Mouse (Mus musculus) embryonic facial prominence, embryonic 11.5 days (tissue): ENCODE measurements around the gene Fxr1. TPM values are rescaled to one million over a fixed set of nuclear protein-coding genes. Genes with fewer than 3 reads are reported as not detected.

Experiments
- ATAC-seq: fragments of 200-750 bp; cut with Nextera tagmentation; replicated peaks from 2 replicates; pipeline ENCODE4 v1.8.0; 2017; ENCODE audit warnings: low read depth; ENCODE audit not compliant: insufficient number of reproducible peaks, low FRiP score, low TSS enrichment
- DNase-seq: peaks from one replicate; pipeline ENCODE4 v3.0.0-alpha.2; 2015; ENCODE audit warnings: low spot score
- H3K27ac ChIP-seq: fragments of 300-500 bp; sonication (generic); replicated peaks from 2 replicates; pipeline ENCODE4 v1.5.1; 2014; ENCODE audit warnings: mild to moderate bottlenecking, low read depth, low read length, control low read depth
- H3K27me3 ChIP-seq: fragments of 300-500 bp; sonication (generic); 2 replicates; pipeline ENCODE4 v1.6.1; 2014; ENCODE audit warnings: mild to moderate bottlenecking, low read length, moderate library complexity, mixed read lengths; ENCODE audit not compliant: control insufficient read depth, insufficient read depth
- H3K36me3 ChIP-seq: fragments of 300-500 bp; sonication (generic); replicated peaks from 2 replicates; pipeline ENCODE4 v1.6.1; 2014; ENCODE audit warnings: low read depth, mild to moderate bottlenecking, low read length, moderate library complexity, mixed read lengths; ENCODE audit not compliant: control insufficient read depth, insufficient read depth
- H3K4me1 ChIP-seq: fragments of 300-500 bp; sonication (generic); 2 replicates; pipeline ENCODE4 v1.6.1; 2014; ENCODE audit warnings: low read length, mixed read lengths; ENCODE audit not compliant: control insufficient read depth, insufficient read depth
- H3K4me2 ChIP-seq: fragments of 300-500 bp; sonication (generic); 2 replicates; pipeline ENCODE4 v1.6.1; 2014; ENCODE audit warnings: low read depth, mild to moderate bottlenecking, control low read depth, low read length, moderate library complexity
- H3K4me3 ChIP-seq: fragments of 300-500 bp; sonication (generic); 2 replicates; pipeline ENCODE4 v1.5.1; 2014; ENCODE audit warnings: low read depth, low read length, control low read depth
- H3K9ac ChIP-seq: fragments of 300-500 bp; sonication (generic); replicated peaks from 2 replicates; pipeline ENCODE4 v1.6.1; 2014; ENCODE audit warnings: mild to moderate bottlenecking, control low read depth, low read length
- H3K9me3 ChIP-seq: fragments of 300-500 bp; sonication (generic); replicated peaks from 2 replicates; pipeline ENCODE4 v1.6.1; 2016; ENCODE audit warnings: mild to moderate bottlenecking, low read length, inconsistent platforms, mixed read lengths; ENCODE audit not compliant: control insufficient read depth
- WGBS: fragments of 180-500 bp; shearing (Covaris S2); extraction: QIAGEN DNeasy Blood & Tissue Kit; methylation state at CpG from one replicate; pipeline ENCODE4 v1.1.7; 2014; 5-methylcytosine and 5-hydroxymethylcytosine counted together
- polyA plus RNA-seq: library from polyadenylated mRNA; unstranded; fragments of >200 nt; fragmentation: Nextera tagmentation; extraction: Ambion mirVana; gene quantifications from 2 replicates; pipeline ENCODE4 v1.2.1, GENCODE M21; 2014

Gene Fxr1
- polyA plus RNA-seq, 1 experiment from 2014 or later, result 98.9 TPM

DNA sequence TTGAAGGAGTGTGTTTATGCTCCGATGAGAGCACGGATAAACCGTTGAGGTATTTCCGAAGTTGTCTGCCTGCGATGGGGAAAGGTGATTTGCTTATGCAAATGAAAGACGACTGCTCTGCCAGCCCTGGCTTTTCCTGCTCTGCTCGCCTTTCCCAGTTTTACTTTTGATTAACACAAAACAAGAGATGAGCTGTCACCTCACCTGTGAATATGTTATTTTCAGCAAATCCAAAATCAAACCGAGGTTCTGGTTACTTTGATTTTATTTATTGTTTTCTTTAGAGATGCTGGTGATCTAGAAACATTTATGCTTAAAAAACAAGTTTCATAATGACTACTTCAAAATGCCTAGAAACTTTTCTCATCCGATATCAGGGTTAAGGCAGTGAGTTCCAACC, 86.7 kb downstream of the Fxr1 start:
- Histone ChIP-seq H3K4me1 (no peaks in the 10 kb centered on the region), H3K27ac (no peak overlapping the region), H3K36me3 (no peaks in the 10 kb centered on the region), H3K27me3 (no peaks in the 10 kb centered on the region), H3K9me3 (no peaks in the 10 kb centered on the region), H3K4me3 (no peak overlapping the region), H3K4me2 (no peak overlapping the region), H3K9ac (no peak overlapping the region)
- no peak for DNase-seq
- 17% methylated on average over 9 of the region's 9 CpGs for WGBS
- ATAC-seq, result no peak

GRCm38 (mm10) chr3:34107631-34108030, 87.9 kb downstream of the Fxr1 start:
- Histone ChIP-seq H3K4me1 (no peaks in the 10 kb centered on the region), H3K36me3 (no peaks in the 10 kb centered on the region), H3K27ac (no peak overlapping the region), H3K9ac (no peak overlapping the region), H3K27me3 (no peaks in the 10 kb centered on the region), H3K4me3 (no peak overlapping the region), H3K4me2 (no peak overlapping the region), H3K9me3 (no peaks in the 10 kb centered on the region)
- ATAC-seq, result no peak
- 76% methylated on average over 3 of the region's 3 CpGs for WGBS
- DNase-seq, result no peak

DNA sequence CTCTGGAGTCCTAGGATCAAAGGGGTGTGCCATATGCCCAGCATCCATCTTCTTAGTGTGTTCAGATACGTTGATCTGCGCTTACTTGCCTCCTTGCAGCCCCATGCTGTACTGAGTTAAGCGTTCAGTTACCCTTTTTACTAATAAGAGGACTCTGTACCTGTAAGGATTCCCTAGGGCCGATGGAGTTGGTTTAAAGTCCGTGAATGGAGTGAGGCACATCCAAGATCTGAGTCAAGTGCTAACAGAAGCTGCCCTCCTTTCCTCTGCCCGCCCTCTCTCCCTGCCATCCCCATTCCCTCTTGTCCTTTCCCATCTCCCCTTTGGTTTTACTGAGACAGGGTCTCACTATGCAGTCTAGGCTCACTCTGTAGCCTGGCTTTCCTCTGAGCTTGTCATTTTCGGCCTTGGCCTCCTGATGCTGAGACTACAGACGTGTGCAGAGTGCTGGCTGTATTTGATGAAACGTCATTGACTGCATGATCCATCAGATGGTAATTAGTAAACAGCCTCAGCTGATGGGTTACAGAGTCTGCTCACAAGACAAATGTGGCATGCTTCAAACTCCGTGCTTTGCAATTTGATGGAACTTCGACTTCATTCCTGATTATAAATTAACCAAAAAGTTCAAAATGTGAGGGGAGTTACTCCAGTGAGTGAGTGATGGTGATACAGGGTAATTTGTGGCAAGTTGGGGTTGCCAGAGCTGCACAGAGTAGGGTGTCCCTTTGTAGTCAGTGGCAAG, 92.4 kb downstream of the Fxr1 start:
- ATAC-seq, result no peak
- no peak overlapping the region for H3K4me3 ChIP-seq
- H3K27ac ChIP-seq, result no peak overlapping the region
- H3K9me3 ChIP-seq, result no peaks in the 10 kb centered on the region
- H3K27me3 ChIP-seq, result no peaks in the 10 kb centered on the region
- no peak overlapping the region for H3K9ac ChIP-seq
- DNase-seq, result no peak
- H3K4me2 ChIP-seq, result no peak overlapping the region; the same call in 1 of the 2 replicates
- 73% methylated on average over 11 of the region's 11 CpGs for WGBS
- no peaks in the 10 kb centered on the region for H3K4me1 ChIP-seq
- no peaks in the 10 kb centered on the region for H3K36me3 ChIP-seq

DNA sequence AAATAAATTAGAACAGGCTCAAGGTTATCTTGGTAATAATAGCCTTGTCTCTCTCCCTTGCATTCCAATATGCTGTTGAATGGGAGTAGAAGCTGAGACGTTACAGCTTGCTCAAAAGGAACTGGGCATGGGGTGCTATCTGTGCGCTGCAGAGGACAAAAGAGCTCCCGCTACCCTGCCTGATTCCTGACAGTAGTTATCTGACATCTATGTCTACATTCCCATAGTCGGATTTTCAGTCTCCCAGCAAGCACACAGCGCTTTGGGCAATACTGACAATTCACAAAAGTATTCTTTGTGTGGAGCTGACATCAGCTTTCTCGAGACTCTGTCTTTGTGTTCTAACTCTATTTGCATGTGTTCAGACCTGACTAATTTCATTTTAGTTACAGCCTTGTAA, 96.1 kb downstream of the Fxr1 start:
- Histone ChIP-seq H3K36me3 (no peaks in the 10 kb centered on the region), H3K4me1 (no peaks in the 10 kb centered on the region), H3K9me3 (no peaks in the 10 kb centered on the region), H3K27me3 (no peaks in the 10 kb centered on the region), H3K27ac (no peak overlapping the region), H3K9ac (no peak overlapping the region), H3K4me2 (no peak overlapping the region), H3K4me3 (no peak overlapping the region)
- ATAC-seq, result no peak
- WGBS, result 56% methylated on average over 6 of the region's 6 CpGs
- DNase-seq, result no peak

DNA sequence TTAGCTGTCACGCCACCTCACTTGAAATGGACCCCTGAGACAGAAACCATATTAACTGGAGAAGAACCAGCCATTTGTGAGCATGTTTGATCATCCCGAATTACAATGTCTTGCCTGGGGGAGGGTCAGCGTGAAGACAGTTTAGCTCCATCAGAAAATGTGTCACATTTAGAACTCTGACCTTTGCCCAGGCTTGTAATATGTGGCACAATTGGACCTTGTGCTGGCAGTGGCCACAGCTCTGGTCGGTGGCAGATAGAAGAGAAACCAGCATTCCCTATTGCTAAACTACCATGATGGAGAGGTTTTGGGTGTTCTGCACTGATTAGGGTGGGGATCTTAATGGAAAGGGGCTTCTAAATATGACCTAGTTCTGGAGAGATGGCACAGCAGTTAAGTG, 100.1 kb downstream of the Fxr1 start:
- Histone ChIP-seq H3K4me3 (no peak overlapping the region), H3K27ac (no peak overlapping the region), H3K4me1 (no peaks in the 10 kb centered on the region), H3K9me3 (no peaks in the 10 kb centered on the region), H3K27me3 (no peaks in the 10 kb centered on the region), H3K36me3 (no peaks in the 10 kb centered on the region), H3K9ac (no peak overlapping the region), H3K4me2 (no peak overlapping the region)
- 35% methylated on average over 4 of the region's 4 CpGs for WGBS
- ATAC-seq (no peak), DNase-seq (no peak)

Other genes starting within 250 kb of the Fxr1 start
- 65.1 and 65.2 TPM in 2 replicates for gene Ttc14, start 220.1 kb upstream of the Fxr1 start, polyA plus RNA-seq
- 6.3 and 6.7 TPM in 2 replicates for gene Ccdc39, start 175.6 kb upstream of the Fxr1 start, polyA plus RNA-seq
- gene Dnajc19, start 61.4 kb downstream of the Fxr1 start, polyA plus RNA-seq, result 156 and 165 TPM in 2 replicates